Mouse (Mus musculus): Measurements from ENCODE around the gene Nup98. TPM values are rescaled to one million over a fixed set of nuclear protein-coding genes. Genes with fewer than 3 reads are reported as not detected.
A peak's percentile ranks its signal among the peaks of the same experiment; 100 is the strongest.

Nup98 gene
- total and polyA plus RNA-seq, 3 experiments = 13.5 to 84.4 (median 47.8) TPM

GRCm38 (mm10) chr7:102120326-102120725 is 89.7 kb downstream of the Nup98 start:
- no peak for DNase-seq

- no peak for DNase-seq
These were observed 92.6 kb downstream of the Nup98 start for GRCm38 (mm10) chr7:102117382-102117781.

GRCm38 (mm10) chr7:102116579-102117331 is 93.2 kb downstream of the Nup98 start, which contains the start of gene Chrna10:
Gene Chrna10, minus strand, starts transcription at chr7:102116828.
- DNase-seq = no peak

- peak; percentile 14 for DNase-seq
These were observed 96.7 kb downstream of the Nup98 start for GRCm38 (mm10) chr7:102113151-102113729.

- no peak for DNase-seq
These were observed 100.2 kb downstream of the Nup98 start for GRCm38 (mm10) chr7:102109746-102110145.

- no peak for DNase-seq
These were observed 100.8 kb downstream of the Nup98 start, which contains the start of gene Art5 for GRCm38 (mm10) chr7:102109171-102109570. Gene Art5, minus strand, starts transcription at chr7:102109489.

GRCm38 (mm10) chr7:102108206-102108605 is 101.8 kb downstream of the Nup98 start:
- no peak for DNase-seq

GRCm38 (mm10) chr7:102106700-102107141 is 103.3 kb downstream of the Nup98 start:
- no peak for DNase-seq

- no peak for DNase-seq
These were observed 105.8 kb downstream of the Nup98 start for GRCm38 (mm10) chr7:102104126-102104525.

- no peak for DNase-seq
These were observed 106.4 kb downstream of the Nup98 start for GRCm38 (mm10) chr7:102103555-102103954.

- DNase-seq = no peak
These were observed 107.3 kb downstream of the Nup98 start for GRCm38 (mm10) chr7:102102696-102103095.

GRCm38 (mm10) chr7:102102241-102102640 is 107.7 kb downstream of the Nup98 start:
- no peak for DNase-seq

GRCm38 (mm10) chr7:102101487-102101886 is 108.5 kb downstream of the Nup98 start, which contains the start of gene Art1:
Gene Art1, plus strand, starts transcription at chr7:102101743.
- no peak for DNase-seq

GRCm38 (mm10) chr7:102100868-102101267 is 109.1 kb downstream of the Nup98 start:
- DNase-seq = no peak

- DNase-seq = no peak
These were observed 110.0 kb downstream of the Nup98 start for GRCm38 (mm10) chr7:102099760-102100661.

GRCm38 (mm10) chr7:102087336-102087735 is 122.6 kb downstream of the Nup98 start:
- DNase-seq = no peak

GRCm38 (mm10) chr7:102084041-102084696 is 125.8 kb downstream of the Nup98 start:
- no peak for DNase-seq

- DNase-seq = no peak
These were observed 127.2 kb downstream of the Nup98 start, which contains the start of gene Trpc2 for GRCm38 (mm10) chr7:102082816-102083215. Gene Trpc2, plus strand, starts transcription at chr7:102083116.

- DNase-seq = no peak
These were observed 128.2 kb downstream of the Nup98 start for GRCm38 (mm10) chr7:102081784-102082183.

- no peak for DNase-seq
These were observed 129.7 kb downstream of the Nup98 start for GRCm38 (mm10) chr7:102080311-102080710.

- DNase-seq = peak; percentile 34
These were observed 131.5 kb downstream of the Nup98 start for GRCm38 (mm10) chr7:102078517-102078916.
